Mouse (Mus musculus): ENCODE results near the gene Usp15. TPM values are rescaled to one million over a fixed set of nuclear protein-coding genes. Genes with fewer than 3 reads are reported as not detected.
"Not testable (repeated sequence)": the region's sequence is repeated elsewhere in the genome, so short reads cannot be mapped to it uniquely, and the experiment has no call there.

The Usp15 gene
- polyA plus RNA-seq (2015; fragmentation: Nextera tagmentation; extraction: Ambion mirVana), result 69.9 and 77.9 TPM in 2 replicates

GRCm38 (mm10) chr10:123196835-123197559 lies at the start of gene Usp15:
Gene Usp15 (minus strand): TSS chr10:123196995.
- Histone ChIP-seq H3K4me3 (peak within 1 kb of the TSS; percentile 92), H3K27ac (peak within 1 kb of the TSS; percentile 96), H3K9me3 (no peaks in the 10 kb centered on the region), H3K9ac (peak within 1 kb of the TSS; percentile 94), H3K4me1 (replicated peaks) (peaks cover 16% of the 10 kb centered on the region), H3K4me2 (peak within 1 kb of the TSS; percentile 69), H3K27me3 (no peaks in the 10 kb centered on the region), H3K36me3 (no peaks in the 10 kb centered on the region)
- peak; percentile 94 for ATAC-seq (ENCODE audit: low FRiP score)
- 0% methylated on average over 58 of the region's 66 CpGs for WGBS

- 92% methylated on average over 5 of the region's 5 CpGs for WGBS
- H3K4me3 ChIP-seq, result no peak overlapping the region
- no peaks in the 10 kb centered on the region for H3K9me3 ChIP-seq
- H3K4me2 ChIP-seq, result no peak overlapping the region
- H3K27me3 ChIP-seq, result no peaks in the 10 kb centered on the region
- no peaks in the 10 kb centered on the region for H3K36me3 ChIP-seq
- H3K4me1 ChIP-seq (replicated peaks), result no peaks in the 10 kb centered on the region
- no peak overlapping the region for H3K9ac ChIP-seq
- H3K27ac ChIP-seq, result no peak overlapping the region
- ATAC-seq (ENCODE audit: low FRiP score), result no peak
Measured at GRCm38 (mm10) chr10:123229420-123229819, 32.6 kb upstream of the Usp15 start.

- 94% methylated on average over 5 of the region's 5 CpGs for WGBS
- no peaks in the 10 kb centered on the region for H3K4me1 ChIP-seq (replicated peaks)
- no peak for ATAC-seq (ENCODE audit: low FRiP score)
- H3K27me3 ChIP-seq, result no peaks in the 10 kb centered on the region
- no peaks in the 10 kb centered on the region for H3K9me3 ChIP-seq
- no peak overlapping the region for H3K27ac ChIP-seq
- no peaks in the 10 kb centered on the region for H3K36me3 ChIP-seq
- no peak overlapping the region for H3K4me3 ChIP-seq
- no peak overlapping the region for H3K4me2 ChIP-seq
- H3K9ac ChIP-seq, result no peak overlapping the region
Measured at GRCm38 (mm10) chr10:123222785-123223184, 26.0 kb upstream of the Usp15 start.

- Histone ChIP-seq H3K27me3 (no peaks in the 10 kb centered on the region), H3K4me2 (no peak overlapping the region)
- 80% methylated on average over 8 of the region's 8 CpGs for WGBS
Measured at GRCm38 (mm10) chr10:123209517-123209916, 12.7 kb upstream of the Usp15 start.

GRCm38 (mm10) chr10:123208336-123208735 lies 11.5 kb upstream of the Usp15 start:
- no peak for ATAC-seq (ENCODE audit: low FRiP score)
- 97% methylated on average over 9 of the region's 9 CpGs for WGBS
- Histone ChIP-seq H3K4me1 (replicated peaks) (no peaks in the 10 kb centered on the region), H3K27ac (no peak overlapping the region), H3K9ac (no peak overlapping the region), H3K36me3 (no peaks in the 10 kb centered on the region), H3K27me3 (no peaks in the 10 kb centered on the region), H3K9me3 (no peaks in the 10 kb centered on the region), H3K4me2 (no peak overlapping the region), H3K4me3 (no peak overlapping the region)

More at GRCm38 (mm10) chr10:123209517-123209916, 12.7 kb upstream of the Usp15 start:
- Histone ChIP-seq H3K4me3 (no peak overlapping the region), H3K4me1 (replicated peaks) (no peaks in the 10 kb centered on the region), H3K9ac (no peak overlapping the region), H3K27ac (no peak overlapping the region), H3K36me3 (no peaks in the 10 kb centered on the region), H3K9me3 (no peaks in the 10 kb centered on the region)
- no peak for ATAC-seq (ENCODE audit: low FRiP score)

GRCm38 (mm10) chr10:123206074-123206473 lies 9.3 kb upstream of the Usp15 start:
- no peaks in the 10 kb centered on the region for H3K4me1 ChIP-seq (replicated peaks)
- no peak overlapping the region for H3K9ac ChIP-seq
- no peaks in the 10 kb centered on the region for H3K36me3 ChIP-seq
- WGBS, result 94% methylated on average over 6 of the region's 6 CpGs
- no peak for ATAC-seq (ENCODE audit: low FRiP score)
- H3K27ac ChIP-seq, result no peak overlapping the region
- no peaks in the 10 kb centered on the region for H3K27me3 ChIP-seq
- H3K4me3 ChIP-seq, result no peak overlapping the region
- no peak overlapping the region for H3K4me2 ChIP-seq
- no peaks in the 10 kb centered on the region for H3K9me3 ChIP-seq

GRCm38 (mm10) chr10:123205364-123205763 lies 8.6 kb upstream of the Usp15 start:
- not testable (repeated sequence) for H3K36me3 ChIP-seq; H3K9ac ChIP-seq; H3K4me3 ChIP-seq; H3K27ac ChIP-seq; H3K4me1 ChIP-seq (replicated peaks); H3K4me2 ChIP-seq; H3K9me3 ChIP-seq; H3K27me3 ChIP-seq; ATAC-seq (ENCODE audit: low FRiP score)
- WGBS, result 97% methylated on average over 3 of the region's 3 CpGs

- WGBS, result 92% methylated on average over 23 of the region's 23 CpGs
- no peaks in the 10 kb centered on the region for H3K9me3 ChIP-seq
- H3K27ac ChIP-seq, result no peak overlapping the region
- no peak overlapping the region for H3K9ac ChIP-seq
- H3K4me1 ChIP-seq (replicated peaks), result no peaks in the 10 kb centered on the region
- no peak overlapping the region for H3K4me2 ChIP-seq
- no peak for ATAC-seq (ENCODE audit: low FRiP score)
- H3K27me3 ChIP-seq, result no peaks in the 10 kb centered on the region
- H3K4me3 ChIP-seq, result no peak overlapping the region
- H3K36me3 ChIP-seq, result no peaks in the 10 kb centered on the region
Measured at GRCm38 (mm10) chr10:123201981-123202758, 5.4 kb upstream of the Usp15 start.

- Histone ChIP-seq H3K4me3 (no peak overlapping the region), H3K9ac (no peak overlapping the region), H3K27me3 (no peaks in the 10 kb centered on the region), H3K27ac (no peak overlapping the region), H3K36me3 (no peaks in the 10 kb centered on the region), H3K9me3 (no peaks in the 10 kb centered on the region), H3K4me1 (replicated peaks) (no peaks in the 10 kb centered on the region), H3K4me2 (no peak overlapping the region)
- 86% methylated on average over 5 of the region's 5 CpGs for WGBS
- ATAC-seq (ENCODE audit: low FRiP score), result no peak
Measured at GRCm38 (mm10) chr10:123201436-123201835, 4.6 kb upstream of the Usp15 start.

GRCm38 (mm10) chr10:123200996-123201395 lies 4.2 kb upstream of the Usp15 start:
- Histone ChIP-seq H3K27me3 (no peaks in the 10 kb centered on the region), H3K9me3 (no peaks in the 10 kb centered on the region), H3K4me1 (replicated peaks) (no peaks in the 10 kb centered on the region), H3K4me2 (no peak overlapping the region), H3K27ac (no peak overlapping the region), H3K9ac (no peak overlapping the region), H3K36me3 (no peaks in the 10 kb centered on the region), H3K4me3 (no peak overlapping the region)
- 92% methylated on average over 5 of the region's 5 CpGs for WGBS
- no peak for ATAC-seq (ENCODE audit: low FRiP score)

- Histone ChIP-seq H3K4me3 (no peak overlapping the region), H3K27ac (no peak overlapping the region)
- 91% methylated on average over 8 of the region's 8 CpGs for WGBS
Measured at GRCm38 (mm10) chr10:123200320-123200659, 3.5 kb upstream of the Usp15 start.

GRCm38 (mm10) chr10:123199615-123200319 lies 3.0 kb upstream of the Usp15 start:
- Histone ChIP-seq H3K9ac (no peak overlapping the region), H3K4me3 (no peak overlapping the region), H3K9me3 (no peaks in the 10 kb centered on the region), H3K36me3 (no peaks in the 10 kb centered on the region), H3K27me3 (no peaks in the 10 kb centered on the region), H3K4me1 (replicated peaks) (peaks cover 10% of the 10 kb centered on the region), H3K4me2 (no peak overlapping the region), H3K27ac (no peak overlapping the region)
- 88% methylated on average over 19 of the region's 19 CpGs for WGBS
- no peak for ATAC-seq (ENCODE audit: low FRiP score)

More at GRCm38 (mm10) chr10:123200320-123200659, 3.5 kb upstream of the Usp15 start:
- Histone ChIP-seq H3K9me3 (no peaks in the 10 kb centered on the region), H3K4me1 (replicated peaks) (peaks cover 6% of the 10 kb centered on the region), H3K27me3 (no peaks in the 10 kb centered on the region), H3K36me3 (no peaks in the 10 kb centered on the region), H3K9ac (no peak overlapping the region), H3K4me2 (no peak overlapping the region)
- no peak for ATAC-seq (ENCODE audit: low FRiP score)
